Mouse (Mus musculus) frontal cortex, adult (tissue): ENCODE data around the gene Ctf1.

ENCODE experiments used
- ATAC-seq: cut with Nextera tagmentation; 2 replicates; pipeline ENCODE4 v1.9.2; 2017; ENCODE audit warnings: mild to moderate bottlenecking, moderate library complexity, mixed read lengths; ENCODE audit not compliant: low TSS enrichment

Gene Ctf1

DNA sequence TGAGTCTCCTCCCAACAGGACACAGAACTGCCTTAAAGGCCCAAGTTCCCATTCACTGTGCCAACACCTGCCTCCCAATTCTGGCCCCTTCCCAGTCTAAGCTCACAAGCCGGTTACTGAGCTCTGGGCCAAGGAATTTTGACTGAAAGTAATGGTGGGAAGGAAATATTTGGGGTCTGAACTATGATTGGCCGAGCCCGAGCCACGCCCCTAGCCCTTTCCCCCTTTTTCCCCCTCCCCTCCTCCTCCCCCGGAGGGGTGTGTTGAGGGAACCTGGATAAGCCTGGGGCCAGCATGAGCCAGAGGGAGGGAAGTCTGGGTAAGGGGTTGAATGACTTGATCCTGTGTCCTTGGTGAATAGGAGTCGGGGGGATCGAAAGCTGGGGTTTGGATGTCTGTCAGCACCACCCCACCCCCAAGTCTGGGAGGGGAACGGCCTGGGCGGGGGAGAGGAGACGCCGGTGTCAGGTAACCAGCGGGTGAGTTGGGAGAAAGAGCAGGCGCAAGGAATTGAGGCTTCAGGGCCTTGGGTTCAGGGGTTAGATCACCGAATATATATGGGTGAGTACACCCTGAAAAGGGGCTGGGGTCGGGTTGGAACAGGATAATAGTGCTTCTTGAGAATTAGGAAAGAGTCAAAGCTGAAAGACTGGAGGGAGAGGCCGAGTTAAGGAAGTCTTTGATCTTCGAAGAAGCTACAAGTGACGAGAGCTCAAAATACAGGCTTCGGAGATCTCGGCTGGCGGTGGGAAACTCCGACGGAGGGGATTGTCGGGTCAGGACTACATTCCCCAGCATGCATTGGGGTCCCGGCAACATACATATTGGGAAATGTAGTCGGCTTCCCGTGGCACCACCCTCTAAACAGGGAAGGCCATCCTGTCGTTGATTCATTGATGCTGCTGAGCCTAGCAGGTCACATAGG, at the start of gene Ctf1:
TSS of gene Ctf1 (plus strand) at position 276 of the 925 bp plus-strand sequence.
- peak; percentile 68 for ATAC-seq

GRCm38 (mm10) chr7:127662926-127663325, 49.6 kb upstream of the Ctf1 start:
- ATAC-seq, result no peak

DNA sequence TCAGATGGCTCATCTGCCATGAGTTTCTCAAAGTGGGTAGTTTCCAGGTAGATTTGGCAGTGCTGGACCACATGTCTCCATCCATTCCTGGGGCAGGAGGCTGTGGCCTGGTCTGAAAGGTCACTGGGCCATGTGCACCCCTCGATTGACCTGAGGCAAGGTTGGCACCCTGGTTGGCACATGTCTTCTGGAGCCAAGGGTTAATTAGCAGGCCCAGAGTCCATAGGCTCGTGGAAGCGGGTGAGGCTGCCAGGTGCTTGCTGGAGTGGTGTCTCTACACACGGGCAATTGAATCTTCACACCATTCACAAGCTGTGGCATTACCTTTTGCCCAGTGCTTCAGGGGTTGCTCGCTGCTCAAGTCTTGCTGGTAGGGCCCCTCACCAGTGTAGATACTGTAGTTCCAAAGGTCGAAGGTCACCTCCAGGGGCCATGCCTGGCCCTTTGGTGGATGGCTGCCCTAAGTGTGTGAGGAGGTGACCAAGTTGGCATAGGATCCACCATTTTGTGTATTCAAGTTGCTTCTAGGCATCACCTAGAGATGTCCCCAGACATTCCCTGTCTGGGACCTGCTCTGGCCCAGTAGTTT, 46.4 kb upstream of the Ctf1 start:
- no peak for ATAC-seq

DNA sequence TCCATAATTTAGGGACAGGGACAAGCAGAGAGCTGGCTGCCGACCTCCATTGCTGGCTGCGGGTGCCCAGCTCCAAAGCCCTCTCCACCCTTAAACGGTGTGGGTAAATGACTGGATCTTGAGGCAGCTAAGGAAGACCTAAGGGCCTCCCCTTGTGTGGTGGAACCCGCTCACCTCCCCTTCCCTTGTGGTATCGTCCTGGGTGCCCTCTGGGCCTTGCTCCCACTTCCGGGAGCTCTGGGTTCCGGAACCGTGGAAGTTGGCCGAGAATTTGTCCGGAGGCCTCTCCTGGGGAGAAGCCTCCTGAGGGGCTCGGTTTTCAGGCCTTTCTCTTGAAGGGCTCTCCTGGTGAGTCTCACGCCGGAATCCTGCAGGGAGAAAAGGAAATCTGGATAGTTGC, 45.9 kb upstream of the Ctf1 start:
- ATAC-seq, result no peak

- ATAC-seq, result no peak
Observed at GRCm38 (mm10) chr7:127667171-127667570, 45.4 kb upstream of the Ctf1 start.

DNA sequence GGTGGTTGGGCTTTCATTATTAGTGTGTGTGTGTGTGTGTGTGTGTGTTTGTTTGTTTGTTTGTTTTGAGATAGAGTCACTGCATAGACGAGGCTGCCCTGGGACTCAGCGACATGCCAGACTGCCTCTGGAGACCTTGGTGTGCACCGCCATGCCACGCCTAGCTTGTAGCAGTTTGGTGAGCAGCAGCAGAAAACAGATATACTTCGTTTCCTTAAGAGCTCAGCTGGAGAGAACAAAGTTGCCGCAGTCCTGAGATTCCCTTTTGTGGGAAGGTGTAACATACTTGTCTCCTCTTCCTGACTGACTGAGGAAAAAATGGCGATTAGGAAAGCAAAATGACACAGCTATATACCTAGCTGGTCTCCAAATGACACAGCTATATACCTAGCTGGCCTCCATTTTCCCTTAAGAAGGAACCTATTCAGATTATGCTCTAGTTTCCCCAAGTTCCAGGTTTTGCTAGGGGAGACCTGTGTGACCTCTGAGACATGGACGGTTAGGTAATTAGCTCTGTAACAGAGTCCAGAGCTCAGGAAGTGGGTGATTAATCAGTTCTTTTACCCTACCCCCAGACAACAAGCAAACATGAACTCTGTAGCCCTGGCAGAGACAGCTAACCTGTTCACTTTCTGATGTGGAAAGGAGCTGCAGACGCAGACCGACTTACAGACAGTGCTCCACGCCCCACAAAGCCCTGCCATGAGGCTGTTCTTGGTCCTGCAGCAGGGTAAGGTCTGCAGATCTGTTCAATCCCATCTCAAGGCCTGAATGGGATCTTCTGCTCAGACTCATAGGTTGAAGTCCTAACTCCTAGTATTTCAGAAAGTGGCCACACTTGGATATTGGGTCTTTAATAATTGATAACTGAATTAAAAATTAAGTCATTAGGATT, 40.4 kb upstream of the Ctf1 start:
- no peak for ATAC-seq

- no peak for ATAC-seq
Observed at GRCm38 (mm10) chr7:127672776-127673175, 39.8 kb upstream of the Ctf1 start.

DNA sequence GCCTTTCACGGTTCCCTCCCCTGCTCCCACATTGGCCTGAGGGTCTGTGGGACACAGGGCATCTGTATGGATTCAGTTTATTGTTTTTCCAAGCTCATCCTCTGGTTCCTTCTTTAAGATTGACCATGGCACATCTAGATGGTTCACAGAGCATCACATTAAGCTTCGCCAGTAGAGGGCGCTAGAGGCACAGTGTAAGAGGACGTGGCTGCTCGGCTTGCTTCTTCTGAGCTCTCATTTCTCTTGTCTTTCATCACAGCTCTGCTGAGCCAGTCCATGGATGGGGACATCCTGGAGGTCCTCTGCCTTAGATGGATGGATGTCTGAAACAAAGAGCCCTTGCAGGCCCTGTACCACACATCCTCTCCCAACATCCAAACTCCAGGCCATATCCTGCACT, 37.6 kb upstream of the Ctf1 start:
- ATAC-seq, result peak; percentile 92

GRCm38 (mm10) chr7:127675391-127675811, 37.1 kb upstream of the Ctf1 start:
- peak; percentile 82 for ATAC-seq

GRCm38 (mm10) chr7:127677077-127677476, 35.5 kb upstream of the Ctf1 start:
- ATAC-seq, result no peak

GRCm38 (mm10) chr7:127677609-127678008, 34.9 kb upstream of the Ctf1 start:
- ATAC-seq, result no peak

DNA sequence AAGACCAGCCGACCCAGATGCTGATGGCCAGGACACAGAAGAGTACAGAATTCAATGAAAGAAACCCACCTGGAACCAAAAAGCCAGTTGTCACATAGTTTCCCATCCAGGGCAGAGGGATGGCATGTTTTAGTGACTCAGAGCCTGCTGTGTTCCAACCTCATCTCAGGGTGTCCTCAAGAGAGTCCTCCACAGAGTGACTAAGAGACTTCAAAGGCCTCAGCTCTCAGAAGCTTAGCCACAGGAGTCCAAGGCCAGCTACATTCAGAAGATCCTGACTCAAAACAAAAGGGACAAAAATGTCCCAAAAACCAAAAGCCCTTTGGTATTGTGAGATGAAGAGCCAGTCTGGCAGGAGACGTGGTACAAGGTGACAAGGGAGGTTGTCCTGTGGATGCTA, 33.7 kb upstream of the Ctf1 start:
- no peak for ATAC-seq

- no peak for ATAC-seq
Observed at GRCm38 (mm10) chr7:127680541-127680940, 32.0 kb upstream of the Ctf1 start.

- ATAC-seq, result no peak
Observed at GRCm38 (mm10) chr7:127681888-127682553, 30.5 kb upstream of the Ctf1 start.

GRCm38 (mm10) chr7:127685304-127686018, 27.1 kb upstream of the Ctf1 start:
- ATAC-seq, result peak; percentile 60

- no peak for ATAC-seq
Observed at GRCm38 (mm10) chr7:127686740-127687449, 25.6 kb upstream of the Ctf1 start.

DNA sequence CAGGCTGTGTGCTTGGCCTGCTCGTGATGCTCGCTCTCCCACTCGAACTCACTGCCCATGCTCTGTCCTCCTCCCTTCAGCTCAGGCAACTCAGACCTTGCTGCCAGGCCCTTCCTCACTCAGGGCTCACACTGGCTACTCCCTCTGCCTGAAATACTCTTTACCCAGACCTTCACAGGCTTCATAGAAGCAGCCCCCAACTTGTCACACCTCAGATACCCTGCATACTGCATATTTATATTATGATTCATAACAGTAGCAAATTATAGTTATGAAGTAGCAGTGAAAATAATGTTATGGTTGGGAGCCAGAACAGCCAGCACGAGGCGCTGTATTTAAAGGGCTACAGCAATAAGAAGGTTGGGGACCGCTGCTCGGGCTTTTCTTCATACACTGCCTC, 23.6 kb upstream of the Ctf1 start:
- 0 out of 2 replicates have a peak, but pooled peaks have one; percentile 53 for ATAC-seq

DNA sequence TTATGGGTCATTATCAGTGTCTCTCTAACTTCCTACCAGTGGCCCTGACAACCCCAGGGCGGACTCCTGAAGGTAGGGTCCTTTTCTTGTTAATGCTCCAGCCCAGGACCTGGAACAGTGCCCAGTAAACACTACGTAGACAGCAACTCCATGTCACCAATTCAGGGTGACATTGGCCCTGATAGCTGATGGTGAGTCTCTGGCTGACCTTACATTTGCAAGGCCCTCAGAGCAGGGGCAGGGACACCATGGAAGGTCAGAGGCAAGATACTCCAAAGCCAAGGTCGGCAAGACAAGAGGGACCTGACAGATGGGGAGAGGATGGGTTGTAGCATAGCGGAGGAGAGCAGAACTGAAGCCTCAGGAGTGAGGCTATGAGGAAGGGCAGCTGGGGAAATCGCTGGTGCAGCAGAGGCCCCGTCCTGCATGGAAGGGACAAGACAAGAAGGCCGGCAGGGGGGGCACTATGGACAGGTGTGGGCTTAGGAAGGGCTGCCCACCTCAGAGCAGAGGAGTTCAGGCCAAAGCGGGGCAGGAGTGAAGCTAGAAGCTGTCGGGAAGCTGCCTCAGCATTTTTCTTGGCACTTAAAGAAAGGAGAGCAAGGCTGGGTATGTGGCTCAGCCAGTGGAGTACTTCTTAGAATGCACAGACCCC, 22.8 kb upstream of the Ctf1 start:
- ATAC-seq, result no peak

- peak; percentile 82 for ATAC-seq
Observed at GRCm38 (mm10) chr7:127691221-127691989, 21.1 kb upstream of the Ctf1 start.
